Mouse (Mus musculus) bone marrow, adult 2 months (tissue): Measurements from ENCODE around the gene Palmd.

Source experiments
- CTCF ChIP-seq: fragments of 200-500 bp; IDR thresholded peaks from 2 replicates; pipeline ENCODE4 v1.5.1; 2011; ENCODE audit warnings: low read length, control low read depth; ENCODE audit not compliant: control insufficient read depth, insufficient read depth
- POLR2A ChIP-seq: fragments of 200-500 bp; IDR thresholded peaks from 2 replicates; pipeline ENCODE4 v1.6.1; 2011; ENCODE audit warnings: low read depth, mild to moderate bottlenecking, control low read depth, low read length, borderline replicate concordance; ENCODE audit not compliant: control insufficient read depth

GRCm38 (mm10) chr3:116966800-116967199 is 2.0 kb downstream of the Palmd start:
- TF ChIP-seq POLR2A, result no peak
- no peak for TF ChIP-seq CTCF
